Mouse (Mus musculus): ENCODE measurements around the gene Snx27.

GRCm38 (mm10) chr3:94628712-94629111, 46.2 kb upstream of the Snx27 start:
- no peak for TF ChIP-seq POLR2A (IDR thresholded peaks at IDR 0.05; ENCODE audit: insufficient read length, low read depth)
- no peak for TF ChIP-seq MYOD1 (IDR thresholded peaks at IDR 0.05; ENCODE audit: control insufficient read depth in 1 of 3, insufficient read length in 2 of 3, low read depth in 2 of 3)
- TF ChIP-seq MAX (IDR thresholded peaks at IDR 0.05; ENCODE audit: low read depth): no peak
- TF ChIP-seq USF1 (IDR thresholded peaks at IDR 0.05; ENCODE audit: low read depth): no peak
- TF ChIP-seq CEBPB (IDR thresholded peaks at IDR 0.05; ENCODE audit: insufficient read depth, poor library complexity, severe bottlenecking): no peak
- no peak for TF ChIP-seq E2F4 (IDR thresholded peaks at IDR 0.05; ENCODE audit: insufficient read depth)
- TF ChIP-seq POLR2AphosphoS2 (IDR thresholded peaks at IDR 0.05; ENCODE audit: insufficient read length, low read depth): no peak
- TF ChIP-seq MYOG (IDR thresholded peaks at IDR 0.05; ENCODE audit: control insufficient read depth in 1 of 3, insufficient read depth in 1 of 3, insufficient read length in 2 of 3, low read depth in 2 of 3): no peak
- TF ChIP-seq TCF12 (IDR thresholded peaks at IDR 0.05; ENCODE audit: insufficient read depth, poor library complexity, severe bottlenecking): no peak
- TF ChIP-seq TCF3 (IDR thresholded peaks at IDR 0.05; ENCODE audit: insufficient read length, low read depth): no peak
